Mouse (Mus musculus): ENCODE results near the gene Sipa1l1. TPM values are rescaled to one million over a fixed set of nuclear protein-coding genes. Genes with fewer than 3 reads are reported as not detected.

The Sipa1l1 gene
- total RNA-seq (2021): 10 to 100 TPM; 27.7 to 32.6 TPM
- long read RNA-seq, experiment 1, partial matches to known transcripts: 3 of 6 reads
- long read RNA-seq, experiment 1, other reads (novel, unspliced or antisense): 3 of 6 reads
- long read RNA-seq, experiment 2, partial matches to known transcripts: 1 of 1 reads
- long read RNA-seq, experiment 2, other reads (novel, unspliced or antisense): 0 of 1 reads

DNA sequence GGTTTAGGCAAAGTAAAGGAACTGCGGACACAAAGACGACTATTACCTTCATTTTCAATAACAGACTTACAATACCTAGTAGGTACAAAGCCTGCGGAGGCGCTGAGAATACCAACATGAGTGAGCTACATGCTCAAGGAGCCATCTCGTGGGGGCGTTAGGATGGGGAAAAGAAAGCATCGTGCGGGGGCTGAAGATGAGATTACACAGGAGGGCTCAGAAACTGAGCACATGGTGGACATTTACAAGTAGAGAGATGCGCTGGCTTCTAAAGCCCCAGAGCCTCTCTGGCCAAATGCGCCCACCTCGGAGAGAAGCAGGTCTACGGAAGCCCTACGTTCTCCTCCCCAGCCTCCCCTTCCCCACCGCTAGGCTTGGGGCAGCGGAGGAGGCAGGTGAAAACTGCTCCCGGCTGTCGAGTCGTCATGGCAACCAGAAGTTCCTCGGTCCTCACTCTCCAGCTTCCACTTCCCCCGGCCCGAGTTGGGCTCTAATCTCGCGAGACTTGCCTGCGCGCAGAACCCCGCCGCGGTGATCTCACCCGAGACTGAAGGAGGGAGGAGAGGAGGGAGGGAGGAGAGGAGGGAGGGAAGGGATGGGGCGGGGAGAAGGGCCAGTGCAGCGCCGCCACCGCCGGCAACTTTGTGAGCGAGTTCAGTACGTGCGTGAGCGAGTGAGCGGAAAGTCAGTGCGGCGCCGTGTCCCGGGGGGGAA is at the start of gene Sipa1l1:
Gene Sipa1l1, plus strand, starts transcription at position 501 of the 714 bp plus-strand sequence.
- DNase-seq (ENCODE audit: low spot score in 2 of 2): peak; percentile 88 to 89

- DNase-seq (ENCODE audit: low spot score in 2 of 2): no peak
These were observed 47.2 kb upstream of the Sipa1l1 start for GRCm38 (mm10) chr12:82121947-82122346.

GRCm38 (mm10) chr12:82122450-82123249 is 46.5 kb upstream of the Sipa1l1 start:
- DNase-seq (ENCODE audit: low spot score in 2 of 2): no peak

DNA sequence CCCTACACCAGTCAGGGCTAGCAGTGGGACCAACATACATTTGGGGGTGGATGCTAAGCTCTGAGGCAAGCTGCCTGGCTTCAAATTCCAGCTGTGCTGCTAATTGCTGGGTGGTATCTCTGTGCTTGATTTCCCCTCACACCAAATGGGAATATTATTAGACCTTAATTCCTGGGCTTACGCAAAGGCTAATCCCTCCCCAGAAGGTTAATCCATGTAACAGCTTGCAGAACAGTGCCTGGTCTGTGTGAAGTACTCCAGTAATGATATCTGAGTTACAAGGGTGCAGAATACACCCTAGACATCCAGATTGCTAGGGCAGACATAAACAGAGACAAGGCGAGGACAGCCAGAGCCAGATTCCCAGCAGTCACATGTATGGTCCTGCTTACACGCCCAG is 42.3 kb upstream of the Sipa1l1 start:
- no peak for DNase-seq (ENCODE audit: low spot score in 2 of 2)

GRCm38 (mm10) chr12:82139234-82140166 is 29.6 kb upstream of the Sipa1l1 start:
- no peak for DNase-seq (ENCODE audit: low spot score in 2 of 2)

GRCm38 (mm10) chr12:82143371-82143770 is 25.7 kb upstream of the Sipa1l1 start:
- DNase-seq (ENCODE audit: low spot score in 2 of 2): no peak

- DNase-seq (ENCODE audit: low spot score in 2 of 2): no peak
These were observed 23.9 kb upstream of the Sipa1l1 start for GRCm38 (mm10) chr12:82145173-82145572.

- no peak for DNase-seq (ENCODE audit: low spot score in 2 of 2)
These were observed 22.0 kb upstream of the Sipa1l1 start for GRCm38 (mm10) chr12:82147021-82147693.

- DNase-seq (ENCODE audit: low spot score in 2 of 2): no peak
These were observed 20.7 kb upstream of the Sipa1l1 start for GRCm38 (mm10) chr12:82148328-82148930.

GRCm38 (mm10) chr12:82151019-82151418 is 18.1 kb upstream of the Sipa1l1 start:
- DNase-seq (ENCODE audit: low spot score in 2 of 2): no peak

GRCm38 (mm10) chr12:82154527-82154926 is 14.6 kb upstream of the Sipa1l1 start:
- DNase-seq (ENCODE audit: low spot score in 2 of 2): no peak

- no peak for DNase-seq (ENCODE audit: low spot score in 2 of 2)
These were observed 10.6 kb upstream of the Sipa1l1 start for GRCm38 (mm10) chr12:82158516-82158915.

- DNase-seq (ENCODE audit: low spot score in 2 of 2): no peak
These were observed 9.7 kb upstream of the Sipa1l1 start for GRCm38 (mm10) chr12:82159372-82159771.

DNA sequence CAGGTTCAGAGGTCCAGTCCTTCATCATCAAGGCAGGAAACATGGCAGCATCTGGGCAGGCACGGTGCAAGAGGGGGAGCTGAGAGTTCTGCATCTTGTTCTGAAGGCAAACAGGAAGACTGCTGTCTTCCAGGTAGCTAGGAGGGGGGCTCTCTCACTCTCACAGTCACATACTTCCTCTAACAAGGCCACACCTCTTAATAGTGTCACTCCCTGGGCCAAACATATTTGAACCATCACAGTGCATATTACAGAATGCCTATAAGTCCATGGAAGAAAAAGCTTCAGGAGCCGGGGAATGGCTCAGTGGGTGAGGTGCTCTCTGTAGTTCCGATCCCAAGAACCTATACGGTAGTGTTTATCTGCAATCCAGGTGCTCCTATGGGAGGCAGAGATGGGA is 3.5 kb upstream of the Sipa1l1 start:
- DNase-seq (ENCODE audit: low spot score in 2 of 2): no peak

- no peak for DNase-seq (ENCODE audit: low spot score in 2 of 2)
These were observed 3.0 kb upstream of the Sipa1l1 start for GRCm38 (mm10) chr12:82166101-82166571.

DNA sequence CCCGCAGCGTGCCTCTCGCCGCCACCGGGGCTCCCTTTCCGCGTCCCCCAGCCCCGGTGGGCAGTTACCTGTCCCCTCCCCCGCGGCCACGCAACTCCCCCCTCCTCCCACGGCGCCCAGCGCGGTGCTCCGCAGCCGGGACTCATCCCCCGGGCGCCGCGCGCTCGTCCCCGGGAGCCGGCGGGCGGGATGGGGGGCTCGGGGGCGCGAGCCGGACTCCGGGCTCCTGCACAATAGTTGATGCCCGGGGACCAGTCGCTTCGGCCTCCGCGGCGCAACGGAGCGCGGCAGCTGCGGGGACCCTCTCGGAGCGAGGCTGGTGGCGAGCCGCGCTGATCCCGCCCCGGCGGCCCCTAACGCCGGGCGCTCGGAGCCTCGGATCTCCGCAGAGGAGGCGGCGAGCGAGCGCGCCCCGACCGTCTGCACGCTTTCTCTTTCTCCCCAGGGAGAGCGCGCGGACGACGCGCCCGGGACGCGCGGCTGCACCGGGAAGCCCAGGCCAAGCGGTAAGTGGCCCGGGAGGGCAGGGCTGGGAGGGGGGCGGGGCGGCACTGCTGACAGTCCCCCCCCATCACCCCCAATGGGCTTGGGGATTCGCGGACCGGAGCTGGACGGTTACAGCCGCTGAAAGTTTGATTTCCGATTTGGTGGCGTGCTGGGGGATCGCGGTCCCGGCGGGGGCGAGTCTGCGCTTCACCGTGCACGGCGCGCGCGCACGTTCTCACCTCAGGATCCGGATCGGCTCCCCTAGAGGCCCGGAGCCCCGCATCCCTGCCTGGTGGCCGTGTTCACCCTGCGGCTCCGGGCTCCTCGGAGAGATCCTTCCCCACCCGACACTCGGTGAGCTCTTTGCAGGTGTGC is 681 bp downstream of the Sipa1l1 start:
- peak; percentile 62 to 66 for DNase-seq (ENCODE audit: low spot score in 2 of 2)

- DNase-seq (ENCODE audit: low spot score in 2 of 2): peak in 1 of 2 experiments; percentile 37
These were observed 1.6 kb downstream of the Sipa1l1 start for GRCm38 (mm10) chr12:82170461-82171279.

- DNase-seq (ENCODE audit: low spot score in 2 of 2): no peak
These were observed 2.5 kb downstream of the Sipa1l1 start for GRCm38 (mm10) chr12:82171591-82171990.

Data from adrenal gland, adult 18-20 months (tissue).